Mouse (Mus musculus) stomach, postnatal 0 days (tissue): ENCODE data around the gene B9d2.

Experiments
- CTCF ChIP-seq: IDR thresholded peaks from 2 replicates; pipeline ENCODE4 v1.5.1; 2016; ENCODE audit warnings: antibody characterized with exemption, low read depth, mild to moderate bottlenecking, moderate library complexity
- EP300 ChIP-seq: optimal IDR thresholded peaks from 2 replicates; pipeline ENCODE3; 2016; ENCODE audit warnings: antibody characterized with exemption

- TF ChIP-seq CTCF (no peak), EP300 (no peak)
These were observed 24.3 kb downstream of the B9d2 start for GRCm38 (mm10) chr7:25704716-25705364.
